Comparison of ENCODE assay signal across 24 mouse cellular contexts in genomic region chr8:90535515-90536156, GRCm38 (mm10).
A peak's percentile ranks its signal among the peaks of the same experiment; 100 is the strongest.
DNase-seq lines count a peak whose midpoint lies in the region; ATAC-seq lines count a peak whose summit lies in the region.
"Had no signal": no experiment of that assay in that cellular context is flagged by ENCODE, and none has a peak within 500 bp of the region (broad histone marks: within the 10 kb centered on the region; RNA-seq: fewer than 3 reads in every experiment).

No protein-coding gene starts in this region.

- no peak overlapping the region for H3K4me2 ChIP-seq in hindbrain, embryonic 13.5 days
- H3K4me2 ChIP-seq in midbrain, embryonic 12.5 days (replicated peaks), result no peak overlapping the region
- no peak overlapping the region for H3K4me2 ChIP-seq in midbrain, embryonic 16.5 days (ENCODE audit: low read length)
- no peak overlapping the region for H3K4me2 ChIP-seq in forebrain, embryonic 15.5 days (replicated peaks)
- H3K4me2 ChIP-seq: heart, embryonic 12.5 days; limb, embryonic 13.5 days; liver, embryonic 13.5 days; lung, embryonic 14.5 days; stomach, embryonic 15.5 days had no signal

- ATAC-seq in hindbrain, embryonic 13.5 days (ENCODE audit: low FRiP score), result no peak
- no peak for ATAC-seq in midbrain, embryonic 12.5 days (ENCODE audit: low FRiP score, low read depth)
- no peak for ATAC-seq in midbrain, embryonic 16.5 days
- ATAC-seq in forebrain, embryonic 15.5 days (replicated peaks), result peak; percentile 80
- ATAC-seq: inflammation-experienced regulatory T-cells, adult 6 months had no signal

- H3K4me3 ChIP-seq in hindbrain, embryonic 13.5 days, result no peak overlapping the region
- H3K4me3 ChIP-seq in hindbrain, embryonic 10.5 days, result no peak overlapping the region
- no peak overlapping the region for H3K4me3 ChIP-seq in midbrain, embryonic 12.5 days
- H3K4me3 ChIP-seq in midbrain, embryonic 16.5 days (ENCODE audit: low read depth, low read length), result no peak overlapping the region
- H3K4me3 ChIP-seq in forebrain, embryonic 15.5 days, result no peak overlapping the region
- H3K4me3 ChIP-seq: embryonic facial prominence, embryonic 10.5 days; heart, embryonic 12.5 days; limb, embryonic 13.5 days; liver, embryonic 13.5 days; stomach, embryonic 15.5 days had no signal

- no peak for DNase-seq in hindbrain, embryonic 10.5 days (ENCODE audit: low spot score)
- peak; percentile 85 for DNase-seq in brain, adult 2 months (ENCODE audit: low read depth, low spot score)
- DNase-seq in lung, postnatal 4 days, result no peak
- DNase-seq: B cell, adult 2 months; cerebellum, adult 8-10 months; gastrocnemius, postnatal 10 days; heart, adult 11 months; heart, postnatal 14 days; kidney, adult 2 months; kidney, postnatal 10 days; liver, embryonic 13.5 days; lung, embryonic 14.5 days; lung, postnatal 36 days; right cerebral cortex, postnatal 25 days; thymus, adult 2 months had no signal

- no peak overlapping the region for H3K9ac ChIP-seq in hindbrain, embryonic 13.5 days
- no peak overlapping the region for H3K9ac ChIP-seq in midbrain, embryonic 12.5 days (replicated peaks)
- H3K9ac ChIP-seq in midbrain, embryonic 16.5 days (ENCODE audit: low read depth, low read length), result no peak overlapping the region
- no peak overlapping the region for H3K9ac ChIP-seq in forebrain, embryonic 15.5 days (replicated peaks)
- H3K9ac ChIP-seq: heart, embryonic 12.5 days; limb, embryonic 13.5 days; liver, embryonic 13.5 days; lung, embryonic 14.5 days; stomach, embryonic 15.5 days had no signal

- H3K27me3 ChIP-seq in hindbrain, embryonic 13.5 days, result no peaks in the 10 kb centered on the region
- no peaks in the 10 kb centered on the region for H3K27me3 ChIP-seq in hindbrain, embryonic 10.5 days (ENCODE audit: insufficient read depth, poor library complexity, severe bottlenecking)
- no peaks in the 10 kb centered on the region for H3K27me3 ChIP-seq in midbrain, embryonic 12.5 days
- no peaks in the 10 kb centered on the region for H3K27me3 ChIP-seq in midbrain, embryonic 16.5 days (ENCODE audit: control insufficient read depth, insufficient read depth, low read depth, low read length)
- no peaks in the 10 kb centered on the region for H3K27me3 ChIP-seq in forebrain, embryonic 15.5 days
- H3K27me3 ChIP-seq: heart, embryonic 12.5 days; limb, embryonic 13.5 days; liver, embryonic 13.5 days; stomach, embryonic 15.5 days had no signal

- H3K9me3 ChIP-seq in hindbrain, embryonic 13.5 days, result no peaks in the 10 kb centered on the region
- no peaks in the 10 kb centered on the region for H3K9me3 ChIP-seq in hindbrain, embryonic 10.5 days
- no peaks in the 10 kb centered on the region for H3K9me3 ChIP-seq in midbrain, embryonic 12.5 days
- no peaks in the 10 kb centered on the region for H3K9me3 ChIP-seq in midbrain, embryonic 16.5 days (replicated peaks; ENCODE audit: control insufficient read depth, low read length, poor library complexity, severe bottlenecking)
- H3K9me3 ChIP-seq in forebrain, embryonic 15.5 days, result no peaks in the 10 kb centered on the region
- H3K9me3 ChIP-seq: embryonic facial prominence, embryonic 10.5 days; heart, embryonic 12.5 days; limb, embryonic 13.5 days; stomach, embryonic 15.5 days had no signal

- 47% methylated on average over 8 of the region's 8 CpGs for WGBS in hindbrain, embryonic 13.5 days
- WGBS in hindbrain, embryonic 10.5 days, result 80% methylated on average over 8 of the region's 8 CpGs
- 65% methylated on average over 8 of the region's 8 CpGs for WGBS in midbrain, embryonic 12.5 days
- WGBS in midbrain, embryonic 16.5 days, result 45% methylated on average over 8 of the region's 8 CpGs
- 15% methylated on average over 8 of the region's 8 CpGs for WGBS in forebrain, embryonic 15.5 days

- peak overlapping the region; percentile 45 for H3K27ac ChIP-seq in hindbrain, embryonic 13.5 days
- H3K27ac ChIP-seq in hindbrain, embryonic 10.5 days, result no peak overlapping the region
- H3K27ac ChIP-seq in midbrain, embryonic 12.5 days (replicated peaks), result peak overlapping the region; percentile 54; the same call in 1 of the 2 replicates
- H3K27ac ChIP-seq in midbrain, embryonic 16.5 days (ENCODE audit: low read length), result no peak overlapping the region
- H3K27ac ChIP-seq in forebrain, embryonic 15.5 days (replicated peaks), result peak overlapping the region; percentile 68
- H3K27ac ChIP-seq: embryonic facial prominence, embryonic 10.5 days; limb, embryonic 13.5 days; liver, embryonic 13.5 days; stomach, embryonic 15.5 days had no signal

- no peaks in the 10 kb centered on the region for H3K36me3 ChIP-seq in hindbrain, embryonic 13.5 days
- no peaks in the 10 kb centered on the region for H3K36me3 ChIP-seq in hindbrain, embryonic 10.5 days
- no peaks in the 10 kb centered on the region for H3K36me3 ChIP-seq in midbrain, embryonic 12.5 days
- H3K36me3 ChIP-seq in midbrain, embryonic 16.5 days (ENCODE audit: control insufficient read depth, insufficient read depth, low read length), result no peaks in the 10 kb centered on the region
- H3K36me3 ChIP-seq in forebrain, embryonic 15.5 days, result no peaks in the 10 kb centered on the region
- H3K36me3 ChIP-seq: embryonic facial prominence, embryonic 10.5 days; heart, embryonic 12.5 days; limb, embryonic 13.5 days; liver, embryonic 13.5 days; stomach, embryonic 15.5 days had no signal

- peaks cover 11% of the 10 kb centered on the region for H3K4me1 ChIP-seq in hindbrain, embryonic 13.5 days (replicated peaks)
- no peaks in the 10 kb centered on the region for H3K4me1 ChIP-seq in hindbrain, embryonic 10.5 days (replicated peaks)
- peaks cover 15% of the 10 kb centered on the region for H3K4me1 ChIP-seq in midbrain, embryonic 12.5 days
- H3K4me1 ChIP-seq in midbrain, embryonic 16.5 days (ENCODE audit: control insufficient read depth, insufficient read depth, low read length), result peaks cover 2% of the 10 kb centered on the region; the same call in 1 of the 2 replicates
- peaks cover 25% of the 10 kb centered on the region for H3K4me1 ChIP-seq in forebrain, embryonic 15.5 days
- H3K4me1 ChIP-seq: heart, embryonic 12.5 days; limb, embryonic 13.5 days; liver, embryonic 13.5 days; stomach, embryonic 15.5 days had no signal

Comparison
In these comparisons a context has a peak if more than half of its experiments do, and no peak if none do; other contexts are left out.
1. H3K27ac ChIP-seq: peak in hindbrain, embryonic 13.5 days (single experiment), midbrain, embryonic 12.5 days (single experiment) and forebrain, embryonic 15.5 days (single experiment); none in hindbrain, embryonic 10.5 days (single experiment) and midbrain, embryonic 16.5 days (single experiment).